Mouse (Mus musculus) v-Abl transformed pro-B cells (cell line): ENCODE results near the gene Sbf2.

Experiments
- in situ Hi-C, 2 experiments: fragments of 400-800 bp; cut with MboI; formaldehyde crosslinking; loops; one replicate each; pipeline ENCODE4 v1.15.1; 2025; ENCODE audit not compliant: unreplicated experiment in 2 of 2

Sbf2 gene

GRCm38 (mm10) chr7:110614133-110615063, at the start of gene Sbf2:
Gene Sbf2, minus strand, starts transcription at chr7:110614922.
- in situ Hi-C loops, result no loop called here

DNA sequence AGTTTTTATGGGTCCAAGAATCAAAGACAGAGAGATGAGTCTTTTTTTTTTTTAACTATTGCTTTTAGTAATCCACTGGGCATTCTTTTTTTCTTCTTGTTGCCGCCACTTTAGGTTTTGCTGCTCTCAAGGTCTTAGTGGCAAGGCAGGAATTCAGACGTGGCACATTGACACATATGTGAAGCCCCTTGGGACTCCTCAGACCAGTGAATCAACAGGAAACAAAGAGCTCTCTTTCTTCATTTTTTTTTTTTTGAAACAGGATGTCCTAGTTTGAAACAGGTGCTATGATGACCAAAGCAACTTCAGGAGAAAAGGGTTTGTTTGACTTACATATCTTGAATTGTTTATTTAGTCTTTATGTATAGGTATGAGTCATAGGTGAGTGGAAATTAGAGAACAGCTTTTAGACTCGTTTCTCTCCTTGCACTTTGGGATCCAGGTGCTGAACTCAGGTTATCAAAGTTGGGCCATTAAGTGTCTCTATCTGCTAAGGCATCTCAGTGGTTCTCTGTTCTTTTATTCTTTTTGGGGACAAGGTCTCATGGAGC, 43.7 kb upstream of the Sbf2 start:
- in situ Hi-C loops, result no loop called here

DNA sequence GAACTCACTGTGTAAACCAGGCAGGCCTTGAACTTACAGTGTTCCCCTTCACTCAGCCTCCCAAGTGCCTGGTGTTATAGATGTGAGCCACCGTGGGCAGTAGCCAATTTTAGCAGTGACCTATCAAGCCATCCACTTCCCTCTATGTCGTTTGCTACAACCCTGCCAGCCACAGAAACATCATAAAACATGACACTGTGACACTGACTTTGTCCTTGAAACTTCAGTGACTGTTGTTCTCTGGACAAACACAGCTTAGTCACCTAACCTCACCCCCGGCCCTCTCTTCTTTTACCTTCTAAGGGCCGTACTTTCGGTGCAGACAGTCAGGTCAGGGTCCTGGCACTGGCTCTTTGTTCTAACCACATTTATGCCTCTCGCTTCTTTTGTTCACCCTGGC, 41.2 kb upstream of the Sbf2 start:
- in situ Hi-C loops, result no loop called here

DNA sequence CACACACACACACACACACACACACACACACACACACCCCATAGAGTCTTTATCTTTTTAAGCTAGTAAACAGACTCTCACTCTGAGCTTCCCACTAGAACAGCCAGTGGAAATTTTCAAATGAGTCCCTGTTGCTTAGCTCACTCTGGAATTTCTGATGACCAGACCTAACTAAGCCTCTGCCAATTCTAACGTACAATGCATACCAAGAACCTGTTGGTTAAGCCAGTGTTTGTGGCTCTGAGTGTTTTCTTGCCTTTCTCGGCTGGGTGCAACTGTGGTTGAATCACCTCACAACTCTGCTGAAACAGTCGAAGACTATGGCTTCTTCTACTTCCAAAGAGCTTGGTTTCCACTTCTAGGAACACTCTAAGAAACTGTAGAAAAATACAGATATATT, 40.5 kb upstream of the Sbf2 start:
- in situ Hi-C loops, result no loop called here

GRCm38 (mm10) chr7:110651091-110651490, 36.4 kb upstream of the Sbf2 start:
- in situ Hi-C loops, result no loop called here

DNA sequence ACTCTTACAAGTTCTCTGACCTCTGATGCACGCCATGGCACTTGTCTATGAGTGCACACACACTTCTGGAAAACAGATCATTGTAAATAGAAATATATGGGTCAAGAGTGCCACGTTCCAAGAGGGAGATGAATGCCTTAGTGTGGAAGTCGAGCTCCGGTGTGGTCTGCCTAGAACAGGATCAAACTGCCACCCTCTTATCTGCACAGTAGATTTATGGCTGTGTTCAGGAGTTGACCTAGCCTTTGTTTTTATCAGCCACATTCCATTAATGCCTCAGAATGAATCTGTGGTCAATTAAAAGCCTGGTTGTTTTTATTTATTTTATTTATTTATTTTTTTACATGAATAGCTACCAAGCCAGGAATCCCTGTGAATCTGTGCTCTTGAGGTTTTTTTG, 35.8 kb upstream of the Sbf2 start:
- in situ Hi-C loops, result no loop called here

GRCm38 (mm10) chr7:110649133-110649987, 34.6 kb upstream of the Sbf2 start:
- in situ Hi-C loops, result loop anchor here in 1 of 2 experiments (25.0 kb wide), 1 partner anchor 1512 kb away; no protein-coding TSS in a partner anchor

DNA sequence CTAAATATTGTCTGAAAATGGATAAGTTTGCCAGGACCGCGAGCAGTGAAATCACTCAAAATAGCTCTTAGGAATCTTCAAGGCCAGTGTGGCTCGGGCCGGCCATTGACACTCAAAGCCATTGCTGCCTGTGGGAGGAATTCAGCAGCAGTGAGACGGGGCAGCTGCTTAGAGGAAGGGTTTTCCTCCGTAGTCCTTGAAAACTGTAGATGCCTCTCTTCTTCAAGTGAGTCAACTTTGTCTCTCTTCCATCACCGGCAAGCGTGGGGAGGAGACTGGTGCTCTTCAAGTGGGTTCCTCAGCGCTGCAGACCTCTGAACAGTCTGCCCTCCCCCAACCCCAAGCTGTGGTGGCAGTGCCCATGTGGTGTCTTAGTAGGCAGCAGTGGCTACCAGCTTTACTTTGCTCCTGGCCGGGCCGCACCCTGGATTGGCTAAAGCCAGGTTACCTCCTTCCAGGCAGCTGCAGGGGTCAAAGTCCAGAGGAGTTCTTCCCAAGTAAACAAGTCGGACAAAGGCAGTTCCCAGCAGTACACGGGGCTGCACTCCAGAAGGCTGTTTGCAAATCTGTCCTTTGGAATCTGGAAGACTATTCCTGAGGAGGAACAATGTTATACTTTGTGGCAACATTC, 33.8 kb upstream of the Sbf2 start:
- in situ Hi-C loops, result loop anchor here in 1 of 2 experiments (25.0 kb wide), 1 partner anchor 1511 kb away; no protein-coding TSS in a partner anchor

DNA sequence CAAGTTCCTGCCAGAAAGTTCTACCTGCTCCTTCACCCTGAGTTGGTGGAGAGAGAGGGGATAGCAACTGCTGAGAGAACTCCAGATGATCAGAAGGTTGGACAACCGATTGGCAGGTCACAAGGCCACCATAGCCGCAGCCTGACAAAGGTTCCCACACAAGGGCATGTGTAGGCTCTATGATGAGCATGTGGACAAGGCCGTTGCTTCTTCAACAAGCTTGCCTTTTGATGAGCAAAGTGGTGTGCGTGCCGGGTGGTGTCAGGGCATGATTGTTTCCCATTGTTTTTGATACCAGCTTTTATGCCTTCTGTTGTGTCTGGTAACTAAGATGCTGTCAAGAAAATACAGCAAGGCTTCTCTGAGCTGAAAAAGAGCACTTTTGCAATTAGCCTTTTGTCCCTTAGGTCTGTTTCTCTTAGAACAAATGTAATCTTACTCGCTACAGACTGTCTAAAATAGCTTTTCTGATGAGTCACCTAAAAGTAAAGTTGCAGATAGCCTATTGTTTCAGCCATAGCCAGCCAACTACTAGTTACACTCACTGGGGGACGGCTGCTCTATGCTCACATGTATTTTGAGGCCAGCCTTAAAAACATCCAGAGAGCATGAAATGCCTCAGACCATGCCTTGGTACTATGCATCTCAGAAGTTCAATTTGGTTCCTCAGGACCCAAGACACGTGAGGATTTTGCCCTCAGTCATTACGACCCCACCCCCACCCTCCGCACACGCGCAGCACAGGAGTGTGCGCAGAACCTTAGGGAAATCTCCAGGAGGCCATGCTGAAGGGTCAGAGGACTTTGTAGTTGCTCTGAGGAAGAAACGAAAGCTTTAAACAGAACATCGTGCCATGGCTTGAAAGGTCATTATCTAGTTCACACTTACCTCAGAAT, 33.1 kb upstream of the Sbf2 start:
- in situ Hi-C loops, result loop anchor here in 1 of 2 experiments (25.0 kb wide), 1 partner anchor 1511 kb away; no protein-coding TSS in a partner anchor

- in situ Hi-C loops, result loop anchor here in 1 of 2 experiments (25.0 kb wide), 1 partner anchor 1510 kb away; no protein-coding TSS in a partner anchor
Observed at GRCm38 (mm10) chr7:110646611-110647407, 32.1 kb upstream of the Sbf2 start.

- in situ Hi-C loops, result loop anchor here in 1 of 2 experiments (25.0 kb wide), 1 partner anchor 1509 kb away; no protein-coding TSS in a partner anchor
Observed at GRCm38 (mm10) chr7:110645859-110646258, 31.1 kb upstream of the Sbf2 start.

GRCm38 (mm10) chr7:110645311-110645710, 30.6 kb upstream of the Sbf2 start:
- in situ Hi-C loops, result loop anchor here in 1 of 2 experiments (25.0 kb wide), 1 partner anchor 1508 kb away; no protein-coding TSS in a partner anchor

DNA sequence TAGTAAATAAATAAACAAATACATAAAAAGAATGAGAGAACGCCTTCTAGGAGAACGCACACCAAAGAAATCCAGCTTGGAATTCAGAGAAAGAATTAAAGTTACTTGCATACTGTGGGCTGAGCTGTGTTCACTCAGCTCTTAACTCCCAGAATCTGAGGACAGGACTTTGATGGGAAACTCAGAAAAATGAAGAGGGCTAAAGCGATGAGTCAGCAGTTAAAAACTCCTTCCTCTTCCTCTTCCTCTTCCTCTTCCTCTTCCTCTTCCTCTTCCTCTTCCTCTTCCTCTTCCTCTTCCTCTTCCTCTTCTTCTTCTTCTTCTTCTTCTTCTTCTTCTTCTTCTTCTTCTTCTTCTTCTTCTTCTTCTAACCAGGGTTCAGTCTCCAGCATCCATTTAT, 25.2 kb upstream of the Sbf2 start:
- in situ Hi-C loops, result loop anchor here in 1 of 2 experiments (10.0 to 25.0 kb wide), 2 partner anchors 665 to 1503 kb away; no protein-coding TSS in a partner anchor

- in situ Hi-C loops, result loop anchor here in 1 of 2 experiments (10.0 to 25.0 kb wide), 2 partner anchors 665 to 1502 kb away; no protein-coding TSS in a partner anchor
Observed at GRCm38 (mm10) chr7:110639291-110639915, 24.7 kb upstream of the Sbf2 start.

GRCm38 (mm10) chr7:110638305-110639110, 23.8 kb upstream of the Sbf2 start:
- in situ Hi-C loops, result loop anchor here in 1 of 2 experiments (10.0 to 25.0 kb wide), 2 partner anchors 664 to 1501 kb away; no protein-coding TSS in a partner anchor

DNA sequence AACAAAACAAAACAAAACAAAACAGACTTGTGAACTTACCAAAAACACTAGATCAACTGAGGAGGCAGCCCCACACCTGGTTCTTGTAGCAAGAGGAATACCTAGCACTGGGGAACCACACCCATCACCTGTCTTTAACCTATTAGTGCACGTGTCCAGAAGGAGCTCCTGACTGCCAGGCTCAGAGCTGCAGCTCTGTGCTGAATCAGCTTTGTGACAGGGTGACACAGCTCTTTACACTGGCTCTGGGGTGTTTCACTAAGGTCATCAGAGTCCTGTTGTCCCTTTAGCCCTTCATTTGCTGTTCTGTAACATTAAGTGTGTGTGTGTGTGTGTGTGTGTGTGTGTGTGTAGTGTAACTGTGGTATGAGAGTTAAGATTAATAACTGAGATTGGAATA, 21.8 kb upstream of the Sbf2 start:
- in situ Hi-C loops, result loop anchor here in 1 of 2 experiments (10.0 to 25.0 kb wide), 2 partner anchors 662 to 1499 kb away; no protein-coding TSS in a partner anchor
